ENCODE assay signal across 8 mouse cellular contexts in the genomic region with DNA sequence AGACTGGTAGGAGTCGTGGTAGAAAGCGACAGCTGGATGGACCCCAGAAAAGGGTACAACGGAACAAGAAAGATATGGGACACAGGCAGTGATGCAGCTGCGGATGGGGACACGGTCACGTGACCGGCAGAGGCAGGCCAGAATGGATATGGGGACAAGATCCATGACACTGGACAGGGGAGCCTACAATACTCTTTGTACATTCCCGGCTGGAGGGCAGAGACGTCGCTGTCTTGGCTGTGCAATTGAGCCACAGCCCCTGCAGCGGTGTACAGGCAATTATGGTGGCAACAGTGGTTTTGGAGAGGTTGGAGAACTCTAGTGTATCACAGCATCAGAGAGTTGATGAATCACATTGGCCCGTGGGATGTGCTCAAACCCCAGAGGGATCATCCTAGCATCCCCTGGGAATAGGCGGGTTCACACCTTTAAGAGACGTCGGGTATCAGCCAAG. TPM values are rescaled to one million over a fixed set of nuclear protein-coding genes. Genes with fewer than 3 reads are reported as not detected.
DNase-seq lines count a peak whose midpoint lies in the region; ATAC-seq and TF ChIP-seq lines count a peak whose summit lies in the region.

No protein-coding gene starts in this region.

- H3K4me3 ChIP-seq in layer of hippocampus, adult 2 months = peak overlapping the region; percentile 87
- peak overlapping the region; percentile 85 for H3K4me3 ChIP-seq in forebrain, embryonic 16.5 days (replicated peaks; ENCODE audit: low read length)
- H3K4me3 ChIP-seq in testis, adult 2 months (ENCODE audit: control insufficient read depth, low read depth, low read length) = peak overlapping the region; percentile 84

- H3K27ac ChIP-seq in layer of hippocampus, adult 2 months = peak overlapping the region; percentile 97
- H3K27ac ChIP-seq in forebrain, embryonic 16.5 days (ENCODE audit: low read length) = peak overlapping the region; percentile 62
- H3K27ac ChIP-seq in testis, adult 2 months (ENCODE audit: control insufficient read depth, insufficient read depth, low read depth, low read length) = peak overlapping the region; percentile 10; the same call in 1 of the 2 replicates

- peak; percentile 11 for ATAC-seq in forebrain, embryonic 16.5 days

- TF ChIP-seq POLR2A in testis, adult 2 months (IDR thresholded peaks at IDR 0.05; ENCODE audit: control insufficient read depth, low read depth, low read length) = no peak

- TF ChIP-seq CTCF in layer of hippocampus, adult 2 months (conservative IDR thresholded peaks at IDR 0.05) = no peak
- no peak for TF ChIP-seq CTCF in testis, adult 2 months (IDR thresholded peaks at IDR 0.05; ENCODE audit: control insufficient read depth, insufficient read depth, insufficient replicate concordance, low read depth, low read length)

- 7% methylated on average over 15 of the region's 15 CpGs for WGBS in forebrain, embryonic 16.5 days

- H3K9me3 ChIP-seq in forebrain, embryonic 16.5 days (ENCODE audit: control insufficient read depth, low read length) = no peaks in the 10 kb centered on the region

- H3K36me3 ChIP-seq in forebrain, embryonic 16.5 days (ENCODE audit: control insufficient read depth, insufficient read depth) = no peaks in the 10 kb centered on the region
- H3K36me3 ChIP-seq in testis, adult 2 months (ENCODE audit: control insufficient read depth, insufficient read depth, low read length) = no peaks in the 10 kb centered on the region

- peak overlapping the region; percentile 96 for H3K4me2 ChIP-seq in forebrain, embryonic 16.5 days (ENCODE audit: low read length)

- DNase-seq in layer of hippocampus, adult 2 months (ENCODE audit: low spot score in 2 of 2) = no peak
- no peak for DNase-seq in layer of hippocampus, adult 9-10 months (ENCODE audit: low spot score)
- peak; percentile 58 for DNase-seq in brain, adult 2 months (ENCODE audit: low read depth, low spot score)
- DNase-seq in kidney, postnatal 10 days = peak; percentile 76
- DNase-seq in lung, postnatal 14 days = peak; percentile 56
- DNase-seq in embryo, embryonic 10.5 days (ENCODE audit: low spot score) = no peak

- H3K9ac ChIP-seq in forebrain, embryonic 16.5 days (replicated peaks; ENCODE audit: low read depth, low read length) = peak overlapping the region; percentile 68

- peaks cover 8% of the 10 kb centered on the region; the same call in 1 of the 2 replicates for H3K27me3 ChIP-seq in forebrain, embryonic 16.5 days (replicated peaks; ENCODE audit: control insufficient read depth, insufficient read depth, low read length)
- no peaks in the 10 kb centered on the region for H3K27me3 ChIP-seq in testis, adult 2 months (ENCODE audit: control insufficient read depth, insufficient read depth, low read length)

- peaks cover 69% of the 10 kb centered on the region for H3K4me1 ChIP-seq in forebrain, embryonic 16.5 days (replicated peaks; ENCODE audit: control insufficient read depth, insufficient read depth, low read length)
- H3K4me1 ChIP-seq in testis, adult 2 months (ENCODE audit: control insufficient read depth, insufficient read depth, low read length) = peaks cover 47% of the 10 kb centered on the region

RNA-seq across cellular contexts. Expression of a gene that starts 0.6 kb away (rescaled TPM):
- 10 to 100 TPM; 61.2 to 66.1 TPM for total RNA-seq in layer of hippocampus, adult 2 months (2021)
- 20.6 and 24.6 TPM in 2 replicates for polyA plus RNA-seq in forebrain, embryonic 16.5 days (2015; fragmentation: Nextera tagmentation; extraction: Ambion mirVana)
- polyA plus RNA-seq in testis, adult 2 months (2012; rRNA removed) = 7.0 and 9.5 TPM in 2 replicates

RNA-seq across cellular contexts. Expression of a gene that starts 3.4 kb away (rescaled TPM):
- 1 to 10 TPM; 9.1 to 9.9 TPM for total RNA-seq in layer of hippocampus, adult 2 months (2021)
- polyA plus RNA-seq in forebrain, embryonic 16.5 days (2015; fragmentation: Nextera tagmentation; extraction: Ambion mirVana) = 4.7 and 5.2 TPM in 2 replicates
- polyA plus RNA-seq in testis, adult 2 months (2012; rRNA removed) = 0.35 and 0.54 TPM in 2 replicates

RNA-seq across cellular contexts. Expression of a gene that starts 14.7 kb away (rescaled TPM):
- 1 to 10 TPM; 9.5 to 9.8 TPM for total RNA-seq in layer of hippocampus, adult 2 months (2021)
- polyA plus RNA-seq in forebrain, embryonic 16.5 days (2015; fragmentation: Nextera tagmentation; extraction: Ambion mirVana) = 10.2 and 12.2 TPM in 2 replicates
- polyA plus RNA-seq in testis, adult 2 months (2012; rRNA removed) = 4.0 and 4.1 TPM in 2 replicates

RNA-seq across cellular contexts. Expression of a gene that starts 36.4 kb away (rescaled TPM):
- total RNA-seq in layer of hippocampus, adult 2 months (2021) = 1,000 to 10,000 TPM; 1,075 to 1,153 TPM
- 881 and 1,064 TPM in 2 replicates for polyA plus RNA-seq in forebrain, embryonic 16.5 days (2015; fragmentation: Nextera tagmentation; extraction: Ambion mirVana)
- 329 and 345 TPM in 2 replicates for polyA plus RNA-seq in testis, adult 2 months (2012; rRNA removed)

RNA-seq across cellular contexts. Expression of a gene that starts 42.4 kb away (rescaled TPM):
- 10 to 100 TPM; 43.1 to 45.3 TPM for total RNA-seq in layer of hippocampus, adult 2 months (2021)
- 25.5 and 28.2 TPM in 2 replicates for polyA plus RNA-seq in forebrain, embryonic 16.5 days (2015; fragmentation: Nextera tagmentation; extraction: Ambion mirVana)
- polyA plus RNA-seq in testis, adult 2 months (2012; rRNA removed) = 116 and 135 TPM in 2 replicates

Comparison
In these comparisons a context has a peak if more than half of its experiments do, and no peak if none do; other contexts are left out.
1. DNase-seq: peak in brain, adult 2 months (single experiment), kidney, postnatal 10 days (single experiment) and lung, postnatal 14 days (single experiment); none in layer of hippocampus, adult 2 months (0 of 2), layer of hippocampus, adult 9-10 months (single experiment) and embryo, embryonic 10.5 days (single experiment).
2. H3K27ac ChIP-seq: peak in every context shown above with its lines; median percentile 97 in layer of hippocampus, adult 2 months; 62 in forebrain, embryonic 16.5 days; 10 in testis, adult 2 months.
3. Peak in every context shown above with its lines, with median percentiles within 50 percentile points of each other: H3K4me3 ChIP-seq.